Mouse (Mus musculus) erythroblast, adult 5-6 weeks (primary cell): ENCODE measurements around the gene Ugt3a1. TPM values are rescaled to one million over a fixed set of nuclear protein-coding genes. Genes with fewer than 3 reads are reported as not detected.
"Not testable (repeated sequence)": the region's sequence is repeated elsewhere in the genome, so short reads cannot be mapped to it uniquely, and the experiment has no call there.

Experiments
- ATAC-seq: replicated peaks from 2 replicates; pipeline ENCODE4 v1.8.0; 2016; ENCODE audit warnings: moderate number of reproducible peaks, mild to moderate bottlenecking, moderate TSS enrichment, inconsistent platforms; ENCODE audit not compliant: poor library complexity, low FRiP score, severe bottlenecking
- total RNA-seq, 2 experiments: library from RNA; stranded (forward) in 1 of 2; stranded (reverse) in 1 of 2; fragments of 150-400 nt in 1 of 2; fragments of 200-764, 138-1000 nt in 1 of 2; gene quantifications; 2 replicates each; pipeline versions ENCODE4 v1.2.3 to v1.2.4; 2015 to 2017; ENCODE audit warnings: low replicate concordance in 2 of 2

Gene Ugt3a1
- total RNA-seq (2015; ENCODE audit: low replicate concordance) (not detected in 2 replicates), total RNA-seq (2017; ENCODE audit: low replicate concordance) (not detected in 2 replicates)

DNA sequence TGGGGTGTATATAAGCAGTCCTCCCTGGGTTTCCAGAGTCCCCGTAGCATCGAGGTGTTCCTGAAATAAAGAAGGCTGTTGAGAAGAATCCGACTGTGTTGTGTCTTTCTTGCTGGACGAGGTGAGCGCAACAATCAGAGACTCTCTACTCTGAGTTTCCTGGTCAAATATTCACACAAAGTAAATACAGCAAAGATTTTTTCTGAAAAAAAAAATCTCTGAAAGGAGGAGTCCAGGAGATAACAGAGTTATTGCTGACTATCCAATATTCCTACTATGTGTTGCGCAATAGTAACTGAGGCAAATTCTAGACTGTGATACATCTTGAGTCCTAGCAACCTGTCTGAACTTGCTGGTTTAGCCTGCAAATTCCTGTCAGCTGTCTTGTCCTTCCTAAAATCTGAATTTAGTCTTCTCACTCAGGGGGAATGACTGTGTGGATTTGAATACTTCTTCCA is at the start of gene Ugt3a1:
TSS of gene Ugt3a1 (plus strand) at position 51 of the 458 bp plus-strand sequence.
- ATAC-seq, result no peak

GRCm38 (mm10) chr15:9230917-9231316 is 45.8 kb upstream of the Ugt3a1 start:
- not testable (repeated sequence) for ATAC-seq

DNA sequence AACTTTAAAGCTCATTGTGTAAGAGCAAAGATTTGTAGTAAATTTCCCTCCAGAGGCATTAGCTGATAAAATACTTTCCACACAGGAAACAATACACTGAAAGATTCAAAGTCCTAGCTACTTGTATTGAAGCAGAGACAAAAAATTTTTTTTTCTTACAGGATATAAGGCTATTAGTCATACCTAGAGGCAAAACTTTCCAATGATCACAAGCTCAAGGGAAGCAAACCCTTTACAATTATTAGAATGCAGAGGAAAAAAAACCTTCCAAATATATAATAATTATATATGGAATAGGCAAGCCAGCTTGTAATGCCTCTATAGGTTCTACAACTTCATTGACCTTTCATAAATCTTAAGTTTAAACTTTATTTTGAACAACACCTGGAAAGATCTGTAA is 30.3 kb upstream of the Ugt3a1 start:
- no peak for ATAC-seq

GRCm38 (mm10) chr15:9252891-9253290 is 23.8 kb upstream of the Ugt3a1 start:
- no peak for ATAC-seq

- no peak for ATAC-seq
Measured at GRCm38 (mm10) chr15:9260621-9261020, 16.1 kb upstream of the Ugt3a1 start.

DNA sequence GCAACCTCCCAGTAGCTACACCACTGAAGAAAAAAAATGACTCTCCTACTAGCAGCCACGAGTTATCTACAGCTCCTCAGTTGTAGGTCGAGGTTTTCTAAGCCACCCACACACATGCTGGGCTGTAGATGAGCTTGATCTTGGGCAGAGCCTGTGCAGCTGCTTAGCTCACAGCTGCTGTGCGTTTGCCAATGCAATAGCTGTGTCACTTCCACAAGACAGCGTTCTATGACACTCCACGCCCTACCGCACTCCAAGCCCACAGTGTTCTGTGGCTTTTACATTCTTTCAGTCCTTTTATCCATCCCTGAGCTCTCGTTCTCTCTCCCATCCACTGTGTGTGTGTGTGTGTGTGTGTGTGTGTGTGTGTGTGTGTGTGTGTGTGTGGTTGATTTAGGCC is 4.8 kb upstream of the Ugt3a1 start:
- no peak for ATAC-seq

- ATAC-seq, result no peak
Measured at GRCm38 (mm10) chr15:9279026-9279425, 2.3 kb downstream of the Ugt3a1 start.

DNA sequence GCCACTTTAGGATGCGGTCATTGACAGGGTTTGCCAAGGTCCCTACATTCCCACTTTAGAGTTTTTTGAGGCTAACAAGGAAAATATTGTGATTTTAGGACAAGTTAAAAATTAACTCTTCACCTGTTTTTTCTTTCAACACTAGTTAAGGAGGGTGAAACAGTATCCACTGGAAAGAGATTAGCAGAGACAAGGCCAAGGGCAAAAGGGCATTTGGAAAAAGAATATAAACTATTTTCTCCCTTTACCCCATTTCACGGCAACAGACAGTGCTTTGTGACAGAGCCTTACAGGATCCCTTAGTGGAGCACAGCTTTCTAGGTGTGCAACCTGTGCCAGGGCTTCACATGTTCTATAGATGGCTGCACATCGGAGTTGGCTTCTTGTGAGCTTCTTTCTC is 2.9 kb downstream of the Ugt3a1 start:
- no peak for ATAC-seq

DNA sequence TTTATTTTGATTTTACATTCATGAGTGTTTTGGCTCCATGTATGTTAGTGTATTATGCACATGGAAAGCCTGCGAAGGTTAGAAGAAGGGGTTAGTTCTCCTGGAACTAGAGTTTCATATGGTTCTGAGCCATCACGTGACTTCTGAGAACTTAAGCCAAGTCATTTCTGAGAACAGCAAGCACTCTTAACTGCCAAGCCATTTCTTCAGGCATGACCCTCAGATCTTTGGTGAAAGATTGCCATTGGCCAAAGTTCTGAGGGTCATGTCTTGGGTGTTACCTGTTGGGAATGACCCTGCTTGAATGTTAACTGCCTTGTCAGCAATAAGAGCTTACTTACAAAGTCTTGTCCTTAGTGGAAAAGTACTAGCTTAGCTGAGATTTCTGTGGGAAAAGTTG is 6.5 kb downstream of the Ugt3a1 start:
- ATAC-seq, result no peak

DNA sequence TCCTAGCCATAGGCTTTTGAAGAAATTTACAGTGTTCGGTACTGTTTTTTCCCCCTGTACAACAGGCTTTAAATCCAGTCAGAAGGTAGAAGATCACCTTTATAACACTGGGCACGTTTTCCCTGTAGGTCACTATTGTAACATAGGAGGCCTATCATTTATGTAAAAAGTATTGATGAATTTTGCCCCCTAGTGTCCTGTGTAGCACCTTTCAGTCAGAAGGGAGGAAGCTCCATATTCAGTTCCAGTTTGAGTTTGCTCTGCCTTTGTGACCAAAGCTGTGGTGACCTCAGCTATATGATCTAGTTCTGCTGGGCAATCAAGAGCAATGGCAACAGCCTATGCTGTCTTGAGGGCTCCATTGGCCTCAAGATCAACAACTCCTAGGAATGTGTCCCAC is 13.0 kb downstream of the Ugt3a1 start:
- no peak for ATAC-seq

GRCm38 (mm10) chr15:9305978-9306692 is 29.4 kb downstream of the Ugt3a1 start:
- no peak for ATAC-seq

DNA sequence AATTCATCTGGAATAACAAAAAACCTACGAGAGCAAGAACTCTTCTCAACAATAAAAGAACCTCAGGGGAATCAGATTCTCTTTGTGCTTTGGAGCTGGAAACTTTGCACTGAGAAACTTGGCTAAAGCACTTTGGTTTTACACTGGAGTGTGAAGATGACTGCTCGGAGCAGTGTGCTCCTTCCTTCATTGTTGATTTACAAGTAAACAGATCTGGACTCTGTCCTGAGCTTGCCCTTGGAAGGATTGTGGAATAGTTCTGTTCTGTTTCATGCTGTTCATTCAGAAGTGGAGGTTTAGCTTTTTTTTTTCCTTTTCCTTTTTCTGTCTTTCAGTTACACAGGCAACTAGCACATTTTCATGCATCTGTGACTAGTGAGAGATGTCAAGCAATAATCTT is 57.9 kb downstream of the Ugt3a1 start:
- no peak for ATAC-seq

- ATAC-seq, result no peak
Measured at GRCm38 (mm10) chr15:9335341-9335740, 58.7 kb downstream of the Ugt3a1 start, which contains the start of gene Ugt3a2. Ugt3a2 (plus strand) TSS chr15:9335550.

DNA sequence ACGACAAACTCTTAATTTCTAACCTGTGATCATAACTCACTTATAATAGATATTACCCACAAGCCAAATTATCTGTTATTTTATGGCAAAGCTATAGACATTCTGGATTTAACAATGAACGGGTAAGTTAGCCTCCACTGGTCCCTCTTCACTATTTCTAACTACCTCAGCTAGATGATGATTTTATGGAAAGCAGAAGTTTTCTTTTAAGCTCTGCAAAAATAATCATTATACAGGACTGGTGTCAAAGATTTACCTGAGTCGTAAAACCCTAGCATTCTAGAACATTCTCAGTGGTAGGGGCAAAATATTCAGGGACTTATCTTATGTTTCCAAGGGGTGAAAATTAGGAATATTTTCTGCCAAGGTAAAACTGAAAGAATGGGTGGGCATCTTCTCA is 59.9 kb downstream of the Ugt3a1 start:
- no peak for ATAC-seq

DNA sequence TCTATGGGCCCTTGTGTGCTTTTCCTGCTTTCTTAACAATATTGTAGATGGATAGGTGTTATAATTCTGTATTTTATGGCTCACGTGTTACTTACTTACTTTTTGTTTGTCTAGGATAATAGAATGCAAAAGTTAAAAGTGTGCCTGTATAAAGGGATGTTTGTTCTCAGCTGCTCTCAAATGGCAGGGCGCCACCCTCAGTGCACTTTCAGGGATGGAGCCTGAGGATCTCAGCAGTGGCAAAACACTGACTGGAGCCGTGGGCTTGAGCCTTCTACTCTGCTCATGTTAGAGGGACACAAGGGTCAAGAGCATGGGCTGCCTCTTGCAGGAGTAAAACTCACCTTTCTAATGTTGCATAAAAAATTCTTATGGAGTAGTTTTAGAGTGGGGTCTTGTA is 60.3 kb downstream of the Ugt3a1 start:
- no peak for ATAC-seq

- no peak for ATAC-seq
Measured at GRCm38 (mm10) chr15:9348739-9349138, 72.1 kb downstream of the Ugt3a1 start.

DNA sequence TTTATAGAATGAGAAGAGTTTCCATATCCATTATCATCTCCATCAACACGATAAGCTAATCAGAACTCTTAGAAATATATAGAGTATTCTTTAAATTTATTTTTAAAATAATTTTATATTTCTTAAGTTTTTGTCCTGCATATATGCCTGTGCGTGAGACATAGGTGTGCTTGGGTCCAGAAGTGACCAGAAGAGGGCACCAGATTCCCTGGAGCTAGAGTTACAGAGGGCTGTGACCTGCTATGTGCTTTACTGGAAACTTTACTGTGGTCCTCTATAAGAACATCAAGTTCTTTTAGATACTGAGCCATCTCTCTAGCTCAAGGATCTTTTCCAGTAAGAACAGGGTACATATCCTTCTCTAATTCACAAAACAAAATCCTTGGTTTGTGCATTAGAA is 86.1 kb downstream of the Ugt3a1 start:
- no peak for ATAC-seq

Other genes with a start within 250 kb of the Ugt3a1 start
- 252 and 320 TPM in 2 replicates for gene Nadk2, start 205.6 kb upstream of the Ugt3a1 start, total RNA-seq (2015; ENCODE audit: low replicate concordance)
- 514 and 775 TPM in 2 replicates for gene Nadk2, start 205.6 kb upstream of the Ugt3a1 start, total RNA-seq (2017; ENCODE audit: low replicate concordance)
- gene Lmbrd2, start 136.3 kb upstream of the Ugt3a1 start, total RNA-seq (2015; ENCODE audit: low replicate concordance), result 9.4 and 14.6 TPM in 2 replicates
- gene Lmbrd2, start 136.3 kb upstream of the Ugt3a1 start, total RNA-seq (2017; ENCODE audit: low replicate concordance), result 3.2 and 3.6 TPM in 2 replicates
- 10.2 and 12.5 TPM in 2 replicates for gene Skp2, start 121.5 kb upstream of the Ugt3a1 start, total RNA-seq (2015; ENCODE audit: low replicate concordance)
- 9.6 and 12.3 TPM in 2 replicates for gene Skp2, start 121.5 kb upstream of the Ugt3a1 start, total RNA-seq (2017; ENCODE audit: low replicate concordance)
- not detected in 2 replicates for gene Ugt3a2, start 58.7 kb downstream of the Ugt3a1 start, total RNA-seq (2015; ENCODE audit: low replicate concordance)
- not detected in 2 replicates for gene Ugt3a2, start 58.7 kb downstream of the Ugt3a1 start, total RNA-seq (2017; ENCODE audit: low replicate concordance)
- not detected in 2 replicates for gene Capsl, start 159.1 kb downstream of the Ugt3a1 start, total RNA-seq (2015; ENCODE audit: low replicate concordance)
- gene Capsl, start 159.1 kb downstream of the Ugt3a1 start, total RNA-seq (2017; ENCODE audit: low replicate concordance), result not detected in 2 replicates